Mouse (Mus musculus): Measurements from ENCODE around the gene Jph4.

Jph4 gene

DNA sequence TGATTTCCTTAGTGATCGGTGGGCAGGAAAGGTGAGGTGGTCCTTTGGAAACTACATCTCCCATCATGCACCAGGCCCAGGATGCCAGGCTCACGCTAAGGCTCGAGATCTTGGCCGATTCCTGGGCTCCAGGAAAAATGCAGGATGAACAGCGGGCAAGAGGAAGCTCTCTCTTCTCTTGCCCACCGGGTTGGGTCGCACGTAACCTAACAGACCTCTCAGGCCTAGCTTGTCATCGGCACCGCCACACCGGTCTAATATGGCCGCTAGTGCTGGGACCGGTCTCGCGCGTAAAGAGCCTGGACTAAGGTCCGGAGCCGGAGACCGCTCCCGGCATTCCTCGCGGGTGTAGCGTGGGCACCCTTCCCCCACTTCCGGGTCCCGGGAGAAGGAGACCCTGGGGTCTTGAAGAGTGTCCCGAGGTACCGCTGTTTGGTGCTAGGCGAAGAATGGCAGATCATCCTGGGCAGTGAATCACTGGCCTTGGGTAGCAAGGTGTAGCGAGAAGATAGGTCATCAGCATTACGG, 22.0 kb downstream of the Jph4 start, which contains the start of gene Thtpa:
Gene Thtpa, plus strand, starts transcription at position 81 of the 528 bp plus-strand sequence.
- peak; percentile 85 for DNase-seq (ENCODE audit: low read depth)

DNA sequence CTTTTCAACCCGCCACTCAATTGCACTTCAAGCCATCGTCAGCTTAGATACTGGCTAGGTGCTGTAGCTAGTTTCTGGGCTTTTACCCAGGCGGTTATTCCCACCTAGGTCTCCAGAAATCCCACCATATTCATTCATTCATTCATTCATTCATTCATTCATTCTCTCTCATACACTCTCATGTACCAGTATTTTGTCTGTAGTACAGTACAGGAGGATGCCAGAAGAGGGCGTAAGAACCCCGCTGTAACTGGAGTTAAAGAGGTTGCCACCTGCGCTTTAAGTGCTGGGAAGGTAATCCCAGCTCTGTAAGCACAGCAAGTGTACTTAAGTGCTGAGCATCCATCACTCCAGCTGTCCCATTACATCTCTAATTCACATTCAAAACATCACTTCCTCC, 22.8 kb downstream of the Jph4 start:
- DNase-seq (ENCODE audit: low read depth): peak; percentile 79

GRCm38 (mm10) chr14:55092011-55092577, 24.6 kb downstream of the Jph4 start, which contains the start of gene Zfhx2:
Gene Zfhx2 (minus strand): TSS chr14:55092324.
- DNase-seq (ENCODE audit: low read depth): peak; percentile 91

DNA sequence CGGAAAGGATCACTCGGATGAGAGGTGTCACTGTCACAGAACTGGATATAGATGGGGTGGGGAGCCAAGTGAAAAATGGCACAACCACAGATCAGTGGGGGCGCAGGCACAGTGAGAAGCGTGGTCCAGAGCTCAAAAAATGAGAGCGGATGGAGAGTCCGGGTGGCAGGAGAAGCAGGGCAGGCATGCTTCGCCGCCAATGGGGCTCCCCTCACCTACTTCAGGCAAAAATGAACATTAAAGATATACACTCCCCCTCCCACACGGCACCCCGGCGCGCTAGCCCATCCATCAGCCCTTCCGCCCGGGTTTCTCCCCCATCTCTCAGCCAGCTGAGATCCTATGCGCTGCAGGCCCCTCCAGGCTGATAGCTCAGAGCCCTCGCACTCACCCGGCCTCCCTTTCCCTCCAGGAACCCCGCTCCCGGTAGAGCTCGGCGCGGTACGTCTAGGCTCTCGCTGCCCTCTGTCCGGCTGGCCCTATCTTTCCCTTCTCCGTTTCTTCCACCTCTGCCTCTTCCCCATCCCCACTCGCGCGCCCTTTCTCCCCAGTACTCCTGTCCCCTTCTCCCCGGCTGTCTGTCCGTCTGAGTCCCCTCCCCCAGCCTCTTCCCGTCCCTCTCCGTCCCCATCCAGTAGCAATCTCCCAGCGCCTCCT, 25.4 kb downstream of the Jph4 start:
- no peak for DNase-seq (ENCODE audit: low read depth)

- peak; percentile 11 for DNase-seq (ENCODE audit: low read depth)
Observed at GRCm38 (mm10) chr14:55089199-55089947, 27.4 kb downstream of the Jph4 start.

GRCm38 (mm10) chr14:55086009-55086514, 30.7 kb downstream of the Jph4 start:
- DNase-seq (ENCODE audit: low read depth): no peak

GRCm38 (mm10) chr14:55085324-55086008, 31.3 kb downstream of the Jph4 start:
- no peak for DNase-seq (ENCODE audit: low read depth)

DNA sequence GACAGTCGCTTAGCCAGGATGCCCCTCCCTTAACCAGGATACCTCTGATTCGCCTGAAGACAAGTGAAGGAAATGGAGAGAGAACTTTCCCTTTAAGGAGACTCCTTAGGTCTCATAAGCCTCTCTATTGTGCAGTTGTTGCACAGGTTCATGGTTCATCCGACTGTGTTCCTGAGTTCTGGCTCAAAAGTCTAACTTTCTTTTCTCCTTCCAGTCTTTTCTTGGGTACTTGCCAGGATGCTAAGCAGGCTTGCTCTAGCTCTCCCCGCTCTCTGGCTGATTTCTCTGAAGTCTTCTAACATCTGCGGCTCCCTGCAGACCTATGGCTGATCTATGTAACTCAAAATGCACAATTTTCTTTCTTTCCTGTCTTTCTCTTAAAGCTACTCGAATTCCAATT, 33.3 kb downstream of the Jph4 start:
- no peak for DNase-seq (ENCODE audit: low read depth)

DNA sequence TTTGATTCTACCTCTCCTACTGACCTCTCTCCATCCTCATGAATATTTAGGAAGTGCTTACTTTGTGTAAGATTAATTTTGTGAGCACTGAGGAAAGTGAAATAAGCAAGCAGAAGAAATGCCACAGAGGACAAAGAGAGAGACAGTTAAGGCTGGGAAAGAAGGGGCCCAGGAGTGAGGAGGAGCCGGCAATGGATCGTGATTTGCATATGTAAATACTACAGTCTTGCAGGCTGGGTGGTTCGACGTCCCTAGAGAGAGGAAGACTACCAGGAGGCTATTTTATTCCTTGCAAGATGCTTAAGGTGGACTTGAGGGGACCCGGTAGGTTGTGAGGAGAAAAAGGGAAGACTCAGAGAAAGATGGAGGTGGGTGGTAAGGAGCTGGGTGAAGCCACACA, 35.6 kb downstream of the Jph4 start:
- no peak for DNase-seq (ENCODE audit: low read depth)

- DNase-seq (ENCODE audit: low read depth): peak; percentile 70
Observed at GRCm38 (mm10) chr14:55079214-55079970, 37.3 kb downstream of the Jph4 start.

- DNase-seq (ENCODE audit: low read depth): no peak
Observed at GRCm38 (mm10) chr14:55078366-55078989, 38.3 kb downstream of the Jph4 start.

GRCm38 (mm10) chr14:55077481-55078365, 39.0 kb downstream of the Jph4 start:
- no peak for DNase-seq (ENCODE audit: low read depth)

DNA sequence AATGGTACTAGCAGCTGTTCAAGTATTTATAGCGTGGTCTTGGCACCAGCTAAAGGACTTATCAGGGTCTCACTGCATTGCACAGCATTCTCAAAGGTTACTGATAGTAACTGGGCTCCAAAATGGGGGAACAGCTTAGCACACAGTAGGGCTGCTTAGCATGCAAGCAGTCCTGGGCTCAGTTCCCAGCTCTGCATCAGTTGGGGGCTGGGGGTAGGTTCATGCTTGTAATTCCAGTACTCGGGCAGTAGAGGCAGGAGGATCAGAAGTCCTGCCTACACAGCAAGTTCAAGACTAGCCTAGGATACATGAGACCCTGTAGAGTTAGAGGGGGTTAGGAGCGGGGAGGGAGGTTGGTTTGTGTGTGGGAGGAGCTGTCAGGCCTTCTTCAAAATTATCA, 39.8 kb downstream of the Jph4 start:
- DNase-seq (ENCODE audit: low read depth): no peak

DNA sequence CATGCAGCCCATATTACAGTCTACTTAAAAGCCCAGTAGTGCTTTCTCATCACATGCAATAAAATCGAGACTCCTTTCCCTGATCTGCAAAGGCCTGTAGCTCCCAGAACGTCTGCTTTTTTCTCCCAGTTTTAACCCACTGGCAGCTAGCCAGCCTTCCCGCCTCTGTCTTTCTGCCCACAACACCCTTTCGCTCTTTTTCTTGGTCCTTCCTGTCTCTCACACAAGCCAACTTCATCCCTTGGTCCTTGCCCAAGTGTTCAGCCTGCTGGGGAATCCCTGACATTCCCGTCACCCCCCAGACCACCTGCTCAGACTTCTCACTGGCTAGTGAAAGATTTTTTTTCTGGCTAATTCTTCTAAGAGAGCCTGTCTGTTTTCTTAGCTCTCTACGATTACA, 40.5 kb downstream of the Jph4 start:
- DNase-seq (ENCODE audit: low read depth): no peak

GRCm38 (mm10) chr14:55074416-55074815, 42.3 kb downstream of the Jph4 start:
- no peak for DNase-seq (ENCODE audit: low read depth)

DNA sequence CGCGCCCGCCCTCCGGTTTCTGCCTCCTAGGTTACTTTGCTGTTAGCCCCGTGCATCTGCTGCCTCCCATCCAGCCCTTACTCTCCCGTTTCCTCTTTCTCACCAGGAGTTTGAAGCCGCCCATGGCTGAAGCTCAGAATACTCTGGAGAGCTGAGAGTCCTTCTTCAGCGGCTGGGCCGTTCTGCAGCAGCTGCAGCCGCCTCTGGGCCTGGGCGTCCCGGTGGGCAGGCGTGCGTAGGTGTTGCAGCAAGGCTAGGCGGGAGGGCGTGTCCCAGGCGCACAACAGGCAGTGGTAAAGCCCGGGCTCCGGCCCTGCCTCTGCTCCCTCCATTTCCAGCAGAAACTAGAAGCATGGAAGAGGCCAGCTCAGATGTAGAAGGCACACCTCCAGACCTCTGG, 45.0 kb downstream of the Jph4 start:
- no peak for DNase-seq (ENCODE audit: low read depth)

- DNase-seq (ENCODE audit: low read depth): no peak
Observed at GRCm38 (mm10) chr14:55066042-55066441, 50.7 kb downstream of the Jph4 start.

- no peak for DNase-seq (ENCODE audit: low read depth)
Observed at GRCm38 (mm10) chr14:55065391-55065790, 51.3 kb downstream of the Jph4 start.

- no peak for DNase-seq (ENCODE audit: low read depth)
Observed at GRCm38 (mm10) chr14:55064481-55065370, 52.0 kb downstream of the Jph4 start.
